Mouse (Mus musculus) heart, embryonic 13.5 days (tissue): ENCODE measurements around the gene Als2cl. TPM values are rescaled to one million over a fixed set of nuclear protein-coding genes. Genes with fewer than 3 reads are reported as not detected.

Experiments used
- ATAC-seq: fragments of 200-750 bp; cut with Nextera tagmentation; 2 replicates; pipeline ENCODE4 v1.8.0; 2017; ENCODE audit warnings: moderate TSS enrichment; ENCODE audit not compliant: insufficient number of reproducible peaks, low FRiP score, low TSS enrichment; ENCODE audit errors: extremely low read depth
- H3K27ac ChIP-seq: fragments of 300-500 bp; sonication (generic); replicated peaks from 2 replicates; pipeline ENCODE4 v1.5.1; 2015; ENCODE audit warnings: moderate library complexity, mild to moderate bottlenecking, inconsistent platforms
- H3K27me3 ChIP-seq: fragments of 300-500 bp; sonication (generic); replicated peaks from 2 replicates; pipeline ENCODE4 v1.6.1; 2015; ENCODE audit warnings: mild to moderate bottlenecking, inconsistent platforms
- H3K36me3 ChIP-seq: fragments of 300-500 bp; sonication (generic); 2 replicates; pipeline ENCODE4 v1.6.1; 2015; ENCODE audit warnings: mild to moderate bottlenecking, inconsistent platforms
- H3K4me1 ChIP-seq: fragments of 300-500 bp; sonication (generic); 2 replicates; pipeline ENCODE4 v1.6.1; 2015; ENCODE audit warnings: inconsistent platforms
- H3K4me2 ChIP-seq: fragments of 300-500 bp; sonication (generic); 2 replicates; pipeline ENCODE4 v1.6.1; 2015; ENCODE audit warnings: inconsistent platforms, mild to moderate bottlenecking, moderate library complexity
- H3K4me3 ChIP-seq: fragments of 300-500 bp; sonication (generic); 2 replicates; pipeline ENCODE4 v1.5.1; 2015; ENCODE audit warnings: moderate library complexity, mild to moderate bottlenecking, inconsistent platforms
- H3K9ac ChIP-seq: fragments of 300-500 bp; sonication (generic); 2 replicates; pipeline ENCODE4 v1.6.1; 2015; ENCODE audit warnings: inconsistent platforms, mild to moderate bottlenecking, moderate library complexity
- H3K9me3 ChIP-seq: fragments of 300-500 bp; sonication (generic); 2 replicates; pipeline ENCODE4 v1.6.1; 2016; ENCODE audit warnings: inconsistent platforms
- WGBS: fragments of 180-500 bp; shearing (Covaris S2); methylation state at CpG from one replicate; pipeline ENCODE4 v1.1.7; 2015; ENCODE audit warnings: mixed read lengths; 5-methylcytosine and 5-hydroxymethylcytosine counted together
- polyA plus RNA-seq: library from polyadenylated mRNA; unstranded; fragments of >200 nt; fragmentation: Nextera tagmentation; extraction: Ambion mirVana; gene quantifications from 2 replicates; pipeline ENCODE4 v1.2.1, GENCODE M21; 2015

The Als2cl gene
- polyA plus RNA-seq, 1 experiment from 2014 or later, result 0.88 TPM

GRCm38 (mm10) chr9:110857781-110858472, 21.7 kb upstream of the Als2cl start, which contains the start of gene Prss50:
Gene Prss50 (plus strand): TSS chr9:110857967.
- 7% methylated on average over 50 of the region's 50 CpGs for WGBS
- Histone ChIP-seq H3K4me1 (peaks cover 6% of the 10 kb centered on the region), H3K27ac (no peak within 1 kb of the TSS), H3K9ac (peak within 1 kb of the TSS; percentile 48; the same call in 1 of the 2 replicates), H3K36me3 (no peaks in the 10 kb centered on the region), H3K4me2 (peak within 1 kb of the TSS; percentile 67), H3K9me3 (no peaks in the 10 kb centered on the region), H3K27me3 (peaks cover 45% of the 10 kb centered on the region), H3K4me3 (peak within 1 kb of the TSS; percentile 44)
- no peak for ATAC-seq

GRCm38 (mm10) chr9:110858523-110858922, 21.1 kb upstream of the Als2cl start:
- Histone ChIP-seq H3K27ac (no peak overlapping the region), H3K4me1 (peaks cover 6% of the 10 kb centered on the region), H3K27me3 (peaks cover 45% of the 10 kb centered on the region), H3K36me3 (no peaks in the 10 kb centered on the region), H3K9me3 (no peaks in the 10 kb centered on the region), H3K4me3 (no peak overlapping the region), H3K9ac (no peak overlapping the region), H3K4me2 (no peak overlapping the region)
- 51% methylated on average over 5 of the region's 5 CpGs for WGBS
- no peak for ATAC-seq

GRCm38 (mm10) chr9:110858967-110859596, 20.6 kb upstream of the Als2cl start:
- Histone ChIP-seq H3K4me1 (peaks cover 6% of the 10 kb centered on the region), H3K27me3 (peaks cover 45% of the 10 kb centered on the region), H3K27ac (no peak overlapping the region), H3K36me3 (no peaks in the 10 kb centered on the region), H3K4me2 (no peak overlapping the region), H3K4me3 (no peak overlapping the region), H3K9ac (no peak overlapping the region), H3K9me3 (no peaks in the 10 kb centered on the region)
- WGBS, result 79% methylated on average over 5 of the region's 5 CpGs
- ATAC-seq, result no peak

- 15% methylated on average over 7 of the region's 7 CpGs for WGBS
These were observed 8.6 kb upstream of the Als2cl start for GRCm38 (mm10) chr9:110871030-110871429.

GRCm38 (mm10) chr9:110873681-110874659, 5.7 kb upstream of the Als2cl start:
- Histone ChIP-seq H3K9me3 (no peaks in the 10 kb centered on the region), H3K27me3 (peaks cover 50% of the 10 kb centered on the region), H3K4me3 (peak overlapping the region; percentile 44), H3K27ac (no peak overlapping the region), H3K9ac (peak overlapping the region; percentile 60), H3K36me3 (no peaks in the 10 kb centered on the region), H3K4me1 (peaks cover 26% of the 10 kb centered on the region), H3K4me2 (peak overlapping the region; percentile 70)
- WGBS, result 9% methylated on average over 37 of the region's 40 CpGs
- no peak for ATAC-seq

More at GRCm38 (mm10) chr9:110871030-110871429, 8.6 kb upstream of the Als2cl start:
- Histone ChIP-seq H3K9ac (no peak overlapping the region), H3K9me3 (no peaks in the 10 kb centered on the region), H3K27me3 (peaks cover 39% of the 10 kb centered on the region), H3K27ac (no peak overlapping the region), H3K4me3 (no peak overlapping the region), H3K4me1 (peaks cover 14% of the 10 kb centered on the region), H3K4me2 (no peak overlapping the region), H3K36me3 (no peaks in the 10 kb centered on the region)
- ATAC-seq, result no peak

- Histone ChIP-seq H3K36me3 (no peaks in the 10 kb centered on the region), H3K4me3 (no peak overlapping the region), H3K4me2 (no peak overlapping the region), H3K27me3 (peaks cover 58% of the 10 kb centered on the region), H3K9ac (no peak overlapping the region), H3K4me1 (peaks cover 34% of the 10 kb centered on the region), H3K27ac (no peak overlapping the region), H3K9me3 (no peaks in the 10 kb centered on the region)
- WGBS, result 26% methylated on average over 3 of the region's 3 CpGs
- no peak for ATAC-seq
These were observed 4.9 kb upstream of the Als2cl start for GRCm38 (mm10) chr9:110874660-110875191.

- peaks cover 36% of the 10 kb centered on the region for H3K4me1 ChIP-seq
- 27% methylated on average over 5 of the region's 6 CpGs for WGBS
- no peaks in the 10 kb centered on the region for H3K36me3 ChIP-seq
- H3K9me3 ChIP-seq, result no peaks in the 10 kb centered on the region
- H3K27me3 ChIP-seq, result peaks cover 64% of the 10 kb centered on the region
- no peak overlapping the region for H3K27ac ChIP-seq
- no peak overlapping the region for H3K9ac ChIP-seq
- no peak overlapping the region for H3K4me3 ChIP-seq
- no peak for ATAC-seq
- no peak overlapping the region for H3K4me2 ChIP-seq
These were observed 4.4 kb upstream of the Als2cl start for GRCm38 (mm10) chr9:110875288-110875695.

GRCm38 (mm10) chr9:110877353-110877752, 2.3 kb upstream of the Als2cl start:
- Histone ChIP-seq H3K4me3 (no peak overlapping the region), H3K27me3 (peaks cover 80% of the 10 kb centered on the region), H3K36me3 (no peaks in the 10 kb centered on the region), H3K9ac (no peak overlapping the region), H3K4me1 (peaks cover 45% of the 10 kb centered on the region), H3K4me2 (no peak overlapping the region), H3K9me3 (no peaks in the 10 kb centered on the region), H3K27ac (0 out of 2 replicates have a peak overlapping the region, but pooled peaks have one; percentile 3)
- 79% methylated on average over 1 of the region's 1 CpGs for WGBS
- ATAC-seq, result no peak

GRCm38 (mm10) chr9:110877888-110878287, 1.8 kb upstream of the Als2cl start:
- Histone ChIP-seq H3K9me3 (no peaks in the 10 kb centered on the region), H3K27ac (peak overlapping the region; percentile 16; the same call in 1 of the 2 replicates), H3K4me3 (no peak overlapping the region), H3K36me3 (no peaks in the 10 kb centered on the region), H3K4me2 (no peak overlapping the region), H3K27me3 (peaks cover 77% of the 10 kb centered on the region), H3K9ac (no peak overlapping the region), H3K4me1 (peaks cover 45% of the 10 kb centered on the region)
- peak; percentile 14; the same call in 1 of the 2 replicates for ATAC-seq
- 61% methylated on average over 5 of the region's 5 CpGs for WGBS

- WGBS, result under 1% methylated on average over 56 of the region's 57 CpGs
These were observed 410 bp downstream of the Als2cl start, which contains the start of gene Tmie for GRCm38 (mm10) chr9:110879998-110880561. Gene Tmie (minus strand): TSS chr9:110880113.

More at GRCm38 (mm10) chr9:110879998-110880561, 410 bp downstream of the Als2cl start, which contains the start of gene Tmie:
- Histone ChIP-seq H3K4me3 (peak within 1 kb of the TSS; percentile 72), H3K4me1 (peaks cover 31% of the 10 kb centered on the region), H3K27ac (no peak within 1 kb of the TSS), H3K27me3 (peaks cover 61% of the 10 kb centered on the region), H3K4me2 (peak within 1 kb of the TSS; percentile 97), H3K9me3 (no peaks in the 10 kb centered on the region), H3K36me3 (no peaks in the 10 kb centered on the region), H3K9ac (peak within 1 kb of the TSS; percentile 82)
- peak; percentile 18; the same call in 1 of the 2 replicates for ATAC-seq
